Mouse (Mus musculus): ENCODE measurements at regions not wholly inside any gene's neighbourhood (a gene's known extent, or its start where the extent isn't known, plus 50 kb on each side); places are given as distances from the start of the nearest gene placed in this dataset.

GRCm38 (mm10) chr7:69994540-69995303 is 371.8 kb downstream of the Nr2f2 start:
- TF ChIP-seq CTCF (IDR thresholded peaks at IDR 0.05): no peak
- no peak for TF ChIP-seq EP300 (IDR thresholded peaks at IDR 0.05)

Measured in lung, postnatal 0 days (tissue).